Mouse (Mus musculus) heart, embryonic 10.5 days (tissue): Measurements from ENCODE around the gene Tomm5. TPM values are rescaled to one million over a fixed set of nuclear protein-coding genes. Genes with fewer than 3 reads are reported as not detected.
"Not testable (repeated sequence)": the region's sequence is repeated elsewhere in the genome, so short reads cannot be mapped to it uniquely, and the experiment has no call there.

ENCODE experiments used
- DNase-seq: peaks from one replicate; pipeline ENCODE4 v3.0.0-alpha.2; 2017; ENCODE audit warnings: low spot score
- H3K27ac ChIP-seq: fragments of 300-500 bp; sonication (generic); 2 replicates; pipeline ENCODE4 v1.5.1; 2016; ENCODE audit warnings: mild to moderate bottlenecking
- H3K27me3 ChIP-seq: fragments of 300-500 bp; sonication (generic); 2 replicates; pipeline ENCODE4 v1.6.1; 2016; ENCODE audit warnings: mild to moderate bottlenecking; ENCODE audit not compliant: poor library complexity, insufficient read depth, severe bottlenecking
- H3K36me3 ChIP-seq: fragments of 300-500 bp; sonication (generic); 2 replicates; pipeline ENCODE4 v1.6.1; 2016; ENCODE audit warnings: mild to moderate bottlenecking, moderate library complexity
- H3K4me1 ChIP-seq: fragments of 300-500 bp; sonication (generic); 2 replicates; pipeline ENCODE4 v1.6.1; 2016; ENCODE audit warnings: mild to moderate bottlenecking
- H3K4me3 ChIP-seq: fragments of 300-500 bp; sonication (generic); 2 replicates; pipeline ENCODE4 v1.5.1; 2016; ENCODE audit warnings: mild to moderate bottlenecking, moderate library complexity
- H3K9me3 ChIP-seq: fragments of 300-500 bp; sonication (generic); 2 replicates; pipeline ENCODE4 v1.6.1; 2016; ENCODE audit warnings: mild to moderate bottlenecking, moderate library complexity
- WGBS: fragments of 180-500 bp; shearing (Covaris S2); methylation state at CpG from one replicate; pipeline ENCODE4 v1.1.7; 2016; 5-methylcytosine and 5-hydroxymethylcytosine counted together
- polyA plus RNA-seq: library from polyadenylated mRNA; unstranded; fragments of >200 nt; fragmentation: Nextera tagmentation; extraction: Ambion mirVana; gene quantifications from 2 replicates; pipeline ENCODE4 v1.2.1, GENCODE M21; 2016

Gene Tomm5
- polyA plus RNA-seq, 1 experiment from 2014 or later, result 292 TPM

GRCm38 (mm10) chr4:45084895-45085290 is 23.0 kb downstream of the Tomm5 start:
- H3K9me3 ChIP-seq, result no peaks in the 10 kb centered on the region
- H3K27ac ChIP-seq, result peak overlapping the region; percentile 95
- 44% methylated on average over 8 of the region's 8 CpGs for WGBS
- no peaks in the 10 kb centered on the region for H3K36me3 ChIP-seq
- H3K27me3 ChIP-seq, result no peaks in the 10 kb centered on the region
- H3K4me1 ChIP-seq, result peaks cover 22% of the 10 kb centered on the region
- no peak for DNase-seq
- H3K4me3 ChIP-seq, result peak overlapping the region; percentile 96

DNA sequence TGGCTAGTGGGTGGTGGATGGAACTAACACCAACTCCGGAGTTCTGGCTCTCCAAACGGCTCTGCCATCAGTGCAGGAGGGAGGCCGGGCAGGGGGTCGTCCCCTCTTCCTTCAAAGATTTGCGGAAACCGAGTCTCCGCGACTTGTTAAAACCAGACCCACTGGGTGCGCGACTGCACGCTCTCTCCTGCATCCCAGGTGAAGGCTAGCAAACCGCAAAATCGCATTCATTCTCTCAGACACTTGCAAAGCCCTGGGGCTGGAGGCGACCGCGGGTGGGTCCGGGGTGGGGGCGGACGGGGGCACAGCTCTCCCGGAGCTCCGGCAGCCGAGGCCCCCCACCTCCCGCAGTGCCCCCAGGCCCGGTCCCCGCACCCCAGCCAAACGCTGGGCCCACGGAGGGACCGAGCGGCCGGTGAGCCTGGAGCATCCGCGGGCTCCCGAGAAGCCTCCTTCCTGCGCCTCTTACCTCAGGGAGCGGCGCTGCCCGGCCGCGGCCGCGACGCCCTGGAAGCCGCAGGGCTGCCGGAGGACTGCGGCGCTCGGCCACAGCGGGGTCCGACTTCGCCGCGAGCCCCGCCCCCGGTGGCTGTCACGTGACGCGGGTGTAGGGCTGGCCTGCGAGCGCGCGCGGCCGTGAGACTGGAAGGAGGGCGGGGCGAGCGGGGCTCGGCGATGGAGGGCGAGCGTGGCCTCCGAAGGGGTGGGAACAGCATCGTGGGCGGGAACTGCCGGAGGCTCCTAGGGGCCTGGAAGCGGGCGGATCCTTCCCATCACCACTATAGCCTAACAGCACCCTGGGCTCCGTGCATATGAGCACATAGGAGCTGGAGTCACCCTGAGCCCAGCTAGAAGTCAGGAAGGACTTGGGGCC is 23.7 kb downstream of the Tomm5 start, which contains the start of gene Fbxo10:
Gene Fbxo10, minus strand, starts transcription at position 584 of the 874 bp plus-strand sequence.
- Histone ChIP-seq H3K9me3 (no peaks in the 10 kb centered on the region), H3K36me3 (no peaks in the 10 kb centered on the region), H3K27ac (peak within 1 kb of the TSS; percentile 95), H3K4me1 (peaks cover 22% of the 10 kb centered on the region), H3K4me3 (peak within 1 kb of the TSS; percentile 96), H3K27me3 (no peaks in the 10 kb centered on the region)
- WGBS, result under 1% methylated on average over 77 of the region's 77 CpGs
- DNase-seq, result peak; percentile 97

- Histone ChIP-seq H3K4me3 (peak overlapping the region; percentile 96), H3K27ac (no peak overlapping the region; the same call in 1 of the 2 replicates), H3K4me1 (peaks cover 22% of the 10 kb centered on the region), H3K36me3 (peaks cover 6% of the 10 kb centered on the region; the same call in 1 of the 2 replicates), H3K27me3 (no peaks in the 10 kb centered on the region), H3K9me3 (no peaks in the 10 kb centered on the region)
- 4% methylated on average over 8 of the region's 8 CpGs for WGBS
- no peak for DNase-seq
Measured at GRCm38 (mm10) chr4:45083487-45083886, 24.4 kb downstream of the Tomm5 start.

DNA sequence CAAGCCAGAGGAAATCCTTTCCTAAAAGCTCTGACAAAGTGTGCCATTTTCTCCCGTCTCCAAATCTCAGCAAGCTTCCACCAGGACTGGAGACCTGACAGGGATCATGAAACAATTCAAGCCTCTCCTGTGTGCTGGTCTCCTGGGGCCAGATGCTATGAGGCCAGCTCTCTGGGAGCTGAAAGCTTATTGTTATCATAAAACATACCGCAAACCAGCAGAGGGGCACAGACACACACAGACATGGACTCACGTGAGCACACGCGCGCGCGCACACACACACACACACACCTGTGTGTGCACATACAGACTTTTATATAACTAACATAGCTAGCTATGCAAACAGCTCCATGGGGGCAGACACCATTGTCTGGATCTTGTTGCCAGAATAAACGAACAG is 25.0 kb downstream of the Tomm5 start:
- H3K4me1 ChIP-seq, result peaks cover 22% of the 10 kb centered on the region
- WGBS, result 82% methylated on average over 9 of the region's 9 CpGs
- no peaks in the 10 kb centered on the region for H3K9me3 ChIP-seq
- peaks cover 7% of the 10 kb centered on the region; the same call in 1 of the 2 replicates for H3K36me3 ChIP-seq
- H3K4me3 ChIP-seq, result peak overlapping the region; percentile 96
- DNase-seq, result no peak
- no peaks in the 10 kb centered on the region for H3K27me3 ChIP-seq
- H3K27ac ChIP-seq, result peak overlapping the region; percentile 6; the same call in 1 of the 2 replicates

DNA sequence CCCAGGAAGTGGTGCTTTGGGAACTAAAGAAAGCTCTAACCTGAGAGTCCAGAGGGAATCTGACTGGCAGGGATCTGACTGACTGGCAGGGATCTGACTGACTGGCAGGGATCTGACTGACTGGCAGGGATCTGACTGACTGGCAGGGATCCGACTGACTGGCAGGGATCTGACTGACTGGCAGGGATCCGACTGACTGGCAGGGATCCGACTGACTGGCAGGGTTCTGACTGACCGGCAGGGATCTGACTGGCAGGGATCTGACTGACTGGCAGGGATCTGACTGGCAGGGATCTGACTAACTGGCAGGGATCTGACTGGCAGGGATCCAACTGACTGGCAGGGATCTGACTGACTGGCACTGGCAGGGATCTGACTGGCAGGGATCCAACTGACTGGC is 26.9 kb downstream of the Tomm5 start:
- not testable (repeated sequence) for DNase-seq, H3K9me3 ChIP-seq, H3K36me3 ChIP-seq, H3K27ac ChIP-seq, H3K27me3 ChIP-seq, H3K4me3 ChIP-seq
- H3K4me1 ChIP-seq, result peaks cover 22% of the 10 kb centered on the region
- 89% methylated on average over 4 of the region's 4 CpGs for WGBS

- Histone ChIP-seq H3K4me1 (peaks cover 26% of the 10 kb centered on the region), H3K9me3 (no peaks in the 10 kb centered on the region), H3K27ac (no peak overlapping the region), H3K36me3 (peaks cover 2% of the 10 kb centered on the region; the same call in 1 of the 2 replicates), H3K27me3 (no peaks in the 10 kb centered on the region), H3K4me3 (no peak overlapping the region)
- DNase-seq, result no peak
- WGBS, result 56% methylated on average over 6 of the region's 6 CpGs
Measured at GRCm38 (mm10) chr4:45073544-45073943, 34.4 kb downstream of the Tomm5 start.

- no peak for DNase-seq
- no peak overlapping the region for H3K4me3 ChIP-seq
- 73% methylated on average over 15 of the region's 15 CpGs for WGBS
Measured at GRCm38 (mm10) chr4:45072261-45072973, 35.5 kb downstream of the Tomm5 start.

GRCm38 (mm10) chr4:45067742-45068141 is 40.2 kb downstream of the Tomm5 start:
- Histone ChIP-seq H3K36me3 (no peaks in the 10 kb centered on the region), H3K9me3 (no peaks in the 10 kb centered on the region), H3K4me3 (no peak overlapping the region), H3K27me3 (no peaks in the 10 kb centered on the region), H3K4me1 (peaks cover 28% of the 10 kb centered on the region), H3K27ac (no peak overlapping the region)
- no peak for DNase-seq
- 75% methylated on average over 4 of the region's 4 CpGs for WGBS

More at GRCm38 (mm10) chr4:45072261-45072973, 35.5 kb downstream of the Tomm5 start:
- Histone ChIP-seq H3K9me3 (no peaks in the 10 kb centered on the region), H3K27ac (no peak overlapping the region), H3K36me3 (no peaks in the 10 kb centered on the region), H3K4me1 (peaks cover 32% of the 10 kb centered on the region), H3K27me3 (no peaks in the 10 kb centered on the region)

DNA sequence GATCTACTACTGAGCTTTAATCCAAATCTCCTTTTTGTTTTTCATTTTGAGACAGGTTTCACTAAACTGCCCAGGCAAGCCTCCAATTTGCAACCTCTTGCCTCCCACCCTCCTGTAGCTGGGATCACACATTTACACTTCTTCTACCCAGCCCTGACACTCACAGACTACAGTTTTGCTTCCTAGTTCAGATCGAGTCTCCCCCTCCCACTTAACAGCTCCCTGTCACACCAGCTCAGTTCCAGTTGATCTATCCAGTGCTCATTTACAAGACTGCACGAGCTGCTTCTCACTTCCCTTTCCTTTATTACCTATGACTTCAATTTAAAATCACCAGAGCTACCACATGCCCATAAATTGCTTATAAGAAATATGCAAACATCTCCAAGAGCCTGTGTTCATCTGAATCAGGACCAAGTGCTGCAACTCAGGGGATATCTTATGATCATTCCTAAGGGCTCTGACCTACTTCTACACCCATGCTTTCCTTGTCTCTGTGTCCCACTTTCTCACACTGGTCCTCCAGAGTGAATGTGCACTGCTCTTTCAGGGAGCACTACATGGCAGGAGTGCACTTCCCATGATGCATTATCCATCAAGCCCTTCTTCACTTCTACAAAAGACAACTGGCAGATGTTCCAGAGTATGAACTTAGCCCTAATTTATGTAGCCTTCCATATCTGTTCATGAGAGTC is 41.7 kb downstream of the Tomm5 start:
- Histone ChIP-seq H3K4me1 (peaks cover 15% of the 10 kb centered on the region; the same call in 1 of the 2 replicates), H3K27ac (no peak overlapping the region), H3K4me3 (no peak overlapping the region), H3K36me3 (peaks cover 11% of the 10 kb centered on the region), H3K9me3 (no peaks in the 10 kb centered on the region), H3K27me3 (no peaks in the 10 kb centered on the region)
- DNase-seq, result no peak
- 45% methylated on average over 2 of the region's 2 CpGs for WGBS

DNA sequence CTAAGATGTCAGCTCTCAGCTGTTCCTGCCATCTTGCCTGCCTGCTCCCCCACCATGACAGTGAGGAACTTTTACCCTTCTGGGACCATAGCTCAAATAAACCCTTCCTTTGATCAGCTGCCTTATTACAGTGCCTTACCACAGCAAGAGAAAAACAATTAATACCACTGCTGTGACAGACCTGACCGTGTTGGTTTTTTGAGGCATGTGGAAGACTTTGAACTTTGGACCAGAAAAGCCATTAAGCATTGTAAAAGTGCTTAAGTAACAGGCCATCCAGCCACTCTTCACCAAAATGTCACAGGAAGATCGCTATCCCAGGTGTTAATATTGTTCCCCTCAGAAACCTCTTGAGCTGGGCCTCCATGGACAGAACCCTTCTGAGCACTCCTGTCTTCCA is 43.3 kb downstream of the Tomm5 start:
- no peaks in the 10 kb centered on the region for H3K27me3 ChIP-seq
- no peak overlapping the region for H3K4me3 ChIP-seq
- 88% methylated on average over 2 of the region's 2 CpGs for WGBS
- no peaks in the 10 kb centered on the region for H3K9me3 ChIP-seq
- no peak for DNase-seq
- peaks cover 9% of the 10 kb centered on the region; the same call in 1 of the 2 replicates for H3K4me1 ChIP-seq
- H3K27ac ChIP-seq, result no peak overlapping the region
- H3K36me3 ChIP-seq, result peaks cover 26% of the 10 kb centered on the region

GRCm38 (mm10) chr4:45063836-45064235 is 44.1 kb downstream of the Tomm5 start:
- not testable (repeated sequence) for H3K27ac ChIP-seq, H3K9me3 ChIP-seq, H3K4me1 ChIP-seq, H3K27me3 ChIP-seq, DNase-seq, H3K4me3 ChIP-seq
- peaks cover 32% of the 10 kb centered on the region for H3K36me3 ChIP-seq
- WGBS, result 86% methylated on average over 1 of the region's 1 CpGs

GRCm38 (mm10) chr4:45055451-45055850 is 52.5 kb downstream of the Tomm5 start:
- Histone ChIP-seq H3K27ac (peak overlapping the region; percentile 4; the same call in 1 of the 2 replicates), H3K4me3 (no peak overlapping the region), H3K27me3 (no peaks in the 10 kb centered on the region), H3K36me3 (peaks cover 36% of the 10 kb centered on the region), H3K4me1 (peaks cover 13% of the 10 kb centered on the region), H3K9me3 (no peaks in the 10 kb centered on the region)
- no peak for DNase-seq
- WGBS, result 64% methylated on average over 8 of the region's 8 CpGs
